Mouse (Mus musculus) ES-Bruce4 (cell line): ENCODE data around the gene Dsp. TPM values are rescaled to one million over a fixed set of nuclear protein-coding genes. Genes with fewer than 3 reads are reported as not detected.

Experiments used
- H3K27ac ChIP-seq: 2 replicates; pipeline ENCODE4 v1.5.1; 2012; ENCODE audit warnings: low read length, inconsistent platforms; ENCODE audit not compliant: insufficient read depth
- H3K27me3 ChIP-seq: 2 replicates; pipeline ENCODE4 v1.6.1; 2012; ENCODE audit warnings: mild to moderate bottlenecking, low read length, inconsistent platforms; ENCODE audit not compliant: control insufficient read depth, poor library complexity, insufficient read depth, severe bottlenecking
- H3K36me3 ChIP-seq: 2 replicates; pipeline ENCODE4 v1.6.1; 2012; ENCODE audit warnings: inconsistent platforms, mild to moderate bottlenecking, low read length, moderate library complexity; ENCODE audit not compliant: control insufficient read depth, poor library complexity, insufficient read depth, severe bottlenecking
- H3K4me1 ChIP-seq: one replicate; pipeline ENCODE4 v1.8.1; 2011; ENCODE audit warnings: low read length; ENCODE audit not compliant: control insufficient read depth, insufficient read depth
- H3K4me3 ChIP-seq: 2 replicates; pipeline ENCODE4 v1.5.1; 2011; ENCODE audit warnings: low read depth, mild to moderate bottlenecking, low read length
- H3K9ac ChIP-seq: 2 replicates; pipeline ENCODE4 v1.6.1; 2012; ENCODE audit warnings: low read depth, mild to moderate bottlenecking, inconsistent platforms; ENCODE audit not compliant: poor library complexity, severe bottlenecking
- H3K9me3 ChIP-seq: replicated peaks from 2 replicates; pipeline ENCODE4 v1.6.1; 2012; ENCODE audit warnings: mild to moderate bottlenecking, low read length, inconsistent platforms; ENCODE audit not compliant: control insufficient read depth, poor library complexity, insufficient read depth, severe bottlenecking
- CTCF ChIP-seq: IDR thresholded peaks from one replicate; pipeline ENCODE4 v1.8.1; 2011; ENCODE audit warnings: low read depth, low read length
- EP300 ChIP-seq: IDR thresholded peaks from 2 replicates; pipeline ENCODE4 v1.6.1; 2011; ENCODE audit warnings: low read depth, low read length; ENCODE audit not compliant: insufficient read depth
- POLR2A ChIP-seq: IDR thresholded peaks from one replicate; pipeline ENCODE4 v1.8.1; 2011; ENCODE audit warnings: low read length; ENCODE audit not compliant: insufficient read depth
- polyA plus RNA-seq: library from polyadenylated mRNA; stranded (reverse); fragments of >200 nt; gene quantifications from 2 replicates; pipeline ENCODE4 v1.2.4, GENCODE M21; 2011; ENCODE audit warnings: low read depth; ENCODE audit not compliant: missing spikeins, insufficient read depth, insufficient read length

The Dsp gene
- polyA plus RNA-seq = 118 and 134 TPM in 2 replicates

DNA sequence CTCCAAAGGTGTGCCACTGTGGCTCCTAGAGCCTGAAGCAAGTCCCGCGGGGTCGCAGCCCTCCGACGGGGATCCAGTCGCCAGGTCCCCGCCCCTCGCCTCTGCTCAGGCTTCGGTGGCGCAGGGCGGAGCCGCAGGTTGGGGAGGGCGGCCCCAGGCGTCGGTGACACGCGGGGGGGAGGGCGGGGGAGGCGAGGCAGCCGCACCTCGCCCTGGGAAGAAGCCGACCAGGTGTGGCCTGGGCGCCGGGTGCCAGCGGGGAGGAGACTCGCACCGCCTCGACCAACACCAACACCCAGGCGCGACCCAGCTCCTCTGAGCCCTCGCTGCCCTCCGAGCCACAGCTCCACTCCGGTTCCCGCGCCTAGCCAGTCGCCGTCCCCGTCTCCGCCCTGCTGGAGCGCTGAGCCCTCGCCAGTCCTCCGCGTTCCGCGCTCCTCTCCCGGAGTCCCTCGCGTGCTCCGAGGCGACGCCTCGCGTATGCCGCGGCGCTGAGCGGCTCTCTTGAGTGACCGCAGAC lies at the start of gene Dsp:
Gene Dsp (plus strand): TSS at position 226 of the 520 bp plus-strand sequence.
- H3K27ac ChIP-seq = no peak within 1 kb of the TSS
- H3K4me1 ChIP-seq = no peaks in the 10 kb centered on the region
- H3K9me3 ChIP-seq = no peaks in the 10 kb centered on the region
- H3K36me3 ChIP-seq = no peaks in the 10 kb centered on the region
- H3K27me3 ChIP-seq = peaks cover 17% of the 10 kb centered on the region
- no peak for TF ChIP-seq CTCF
- TF ChIP-seq EP300 = no peak
- no peak for TF ChIP-seq POLR2A
- peak within 1 kb of the TSS; percentile 62 for H3K4me3 ChIP-seq
- peak within 1 kb of the TSS; percentile 21 for H3K9ac ChIP-seq

- Histone ChIP-seq H3K36me3 (no peaks in the 10 kb centered on the region), H3K27me3 (no peaks in the 10 kb centered on the region), H3K4me1 (peaks cover 3% of the 10 kb centered on the region), H3K4me3 (no peak overlapping the region), H3K9ac (no peak overlapping the region), H3K27ac (no peak overlapping the region), H3K9me3 (no peaks in the 10 kb centered on the region)
- no peak for TF ChIP-seq CTCF
- TF ChIP-seq POLR2A = no peak
- no peak for TF ChIP-seq EP300
These were observed 47.7 kb upstream of the Dsp start for GRCm38 (mm10) chr13:38103406-38103805.

DNA sequence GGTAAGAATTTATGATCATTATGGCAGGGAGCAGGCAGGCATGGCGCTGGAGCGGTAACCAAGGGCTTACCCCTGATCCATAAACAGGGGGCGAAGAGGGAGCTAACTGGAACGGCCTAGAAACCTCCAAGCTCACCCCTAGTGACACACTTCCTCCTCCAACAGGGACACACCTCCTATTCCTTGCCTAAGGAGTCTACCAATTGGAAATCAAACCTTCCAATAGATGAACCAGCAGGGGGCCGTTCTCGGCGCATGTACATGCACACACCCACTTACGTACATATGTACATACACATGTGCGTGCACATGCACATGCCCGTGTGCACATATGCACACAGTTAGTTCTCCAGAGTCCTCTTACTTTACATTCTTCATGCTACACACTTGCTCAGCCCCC lies 46.6 kb upstream of the Dsp start:
- Histone ChIP-seq H3K36me3 (no peaks in the 10 kb centered on the region), H3K27ac (no peak overlapping the region)

GRCm38 (mm10) chr13:38109081-38109480 lies 42.0 kb upstream of the Dsp start:
- Histone ChIP-seq H3K27me3 (no peaks in the 10 kb centered on the region), H3K27ac (peak overlapping the region; percentile 91), H3K9me3 (no peaks in the 10 kb centered on the region), H3K36me3 (no peaks in the 10 kb centered on the region), H3K4me3 (no peak overlapping the region), H3K9ac (no peak overlapping the region), H3K4me1 (peaks cover 2% of the 10 kb centered on the region)
- TF ChIP-seq EP300 (peak; percentile 94), CTCF (no peak)

More for the DNA sequence above, 46.6 kb upstream of the Dsp start:
- Histone ChIP-seq H3K9ac (no peak overlapping the region), H3K27me3 (no peaks in the 10 kb centered on the region), H3K4me3 (no peak overlapping the region), H3K4me1 (peaks cover 3% of the 10 kb centered on the region), H3K9me3 (no peaks in the 10 kb centered on the region)
- TF ChIP-seq EP300 = no peak
- no peak for TF ChIP-seq CTCF
- TF ChIP-seq POLR2A = no peak

GRCm38 (mm10) chr13:38122321-38122720 lies 28.8 kb upstream of the Dsp start:
- H3K36me3 ChIP-seq = no peaks in the 10 kb centered on the region
- H3K27me3 ChIP-seq = no peaks in the 10 kb centered on the region
- no peak for TF ChIP-seq EP300
- TF ChIP-seq CTCF = no peak
- TF ChIP-seq POLR2A = no peak
- no peaks in the 10 kb centered on the region for H3K9me3 ChIP-seq
- H3K4me1 ChIP-seq = no peaks in the 10 kb centered on the region
- H3K9ac ChIP-seq = no peak overlapping the region
- H3K27ac ChIP-seq = no peak overlapping the region
- no peak overlapping the region for H3K4me3 ChIP-seq

- no peaks in the 10 kb centered on the region for H3K27me3 ChIP-seq
- no peak for TF ChIP-seq CTCF
- TF ChIP-seq POLR2A = no peak
- 0 out of 2 replicates have a peak, but pooled peaks have one; percentile 42 for TF ChIP-seq EP300
- H3K27ac ChIP-seq = peak overlapping the region; percentile 2; the same call in 1 of the 2 replicates
- H3K9ac ChIP-seq = no peak overlapping the region
- H3K9me3 ChIP-seq = no peaks in the 10 kb centered on the region
- H3K4me3 ChIP-seq = no peak overlapping the region
- H3K4me1 ChIP-seq = no peaks in the 10 kb centered on the region
- no peaks in the 10 kb centered on the region for H3K36me3 ChIP-seq
These were observed 27.4 kb upstream of the Dsp start for GRCm38 (mm10) chr13:38123666-38124065.
